Mouse (Mus musculus) gastrocnemius, postnatal 25 days (tissue): Measurements from ENCODE around the gene S1pr5. TPM values are rescaled to one million over a fixed set of nuclear protein-coding genes. Genes with fewer than 3 reads are reported as not detected.
"Not testable (repeated sequence)": the region's sequence is repeated elsewhere in the genome, so short reads cannot be mapped to it uniquely, and the experiment has no call there.

Source experiments
- DNase-seq: peaks from one replicate; pipeline ENCODE4 v3.0.0; 2022
- total RNA-seq, 2 experiments: library from RNA; stranded (reverse); gene quantifications; 1 replicate in 1 of 2; 2 replicates in 1 of 2; pipeline ENCODE4 v1.2.3; 2021

S1pr5 gene
- total RNA-seq, 2 experiments from 2014 or later, result 0.13 to 0.16 TPM

GRCm38 (mm10) chr9:21237368-21238003 lies 10.8 kb downstream of the S1pr5 start:
- DNase-seq, result no peak

GRCm38 (mm10) chr9:21236991-21237367 lies 11.3 kb downstream of the S1pr5 start:
- no peak for DNase-seq

DNA sequence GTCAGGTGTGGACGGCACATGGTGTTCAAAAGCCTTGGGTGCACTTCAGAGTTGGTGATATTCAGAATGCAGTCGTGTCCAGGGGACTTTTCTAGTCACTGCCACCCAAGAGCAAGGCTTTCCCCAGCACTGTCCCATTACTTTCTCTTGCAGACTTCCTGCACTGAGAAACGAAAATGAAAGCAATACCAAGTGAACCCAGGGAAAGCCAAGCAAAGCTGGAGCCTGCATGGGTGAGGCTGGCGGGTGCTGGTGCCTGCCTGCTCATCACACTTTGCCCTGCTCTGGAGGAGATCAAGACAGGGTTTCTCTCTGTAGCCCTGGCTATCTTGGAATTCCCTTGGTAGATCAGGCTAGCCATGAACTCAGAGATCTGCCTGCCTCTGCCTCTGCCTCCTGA lies 12.9 kb downstream of the S1pr5 start:
- DNase-seq, result no peak

- no peak for DNase-seq
Observed at GRCm38 (mm10) chr9:21233805-21234204, 14.4 kb downstream of the S1pr5 start.

- DNase-seq, result no peak
Observed at GRCm38 (mm10) chr9:21233366-21233765, 14.9 kb downstream of the S1pr5 start.

GRCm38 (mm10) chr9:21232867-21233266 lies 15.4 kb downstream of the S1pr5 start:
- no peak for DNase-seq

DNA sequence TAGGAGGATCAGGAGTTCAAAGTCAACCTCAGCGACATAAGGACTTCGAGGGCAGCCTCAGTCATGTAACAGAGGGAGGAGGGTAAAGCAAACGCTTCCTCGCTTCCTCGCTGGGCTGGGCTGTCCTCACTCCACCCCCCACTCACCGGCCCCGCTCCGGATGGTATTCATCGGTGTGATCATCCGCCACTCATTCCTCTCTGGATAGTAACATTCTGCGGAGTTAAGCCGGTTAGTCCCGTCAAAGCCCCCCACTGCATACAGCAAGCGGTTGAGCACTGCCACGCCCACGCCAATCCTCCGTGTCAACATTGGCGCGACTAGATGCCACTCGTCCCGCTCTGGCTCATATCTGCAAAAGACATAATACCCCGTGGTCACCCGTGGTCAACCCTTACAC lies 16.7 kb downstream of the S1pr5 start:
- no peak for DNase-seq

GRCm38 (mm10) chr9:21227342-21227741 lies 20.9 kb downstream of the S1pr5 start:
- no peak for DNase-seq

DNA sequence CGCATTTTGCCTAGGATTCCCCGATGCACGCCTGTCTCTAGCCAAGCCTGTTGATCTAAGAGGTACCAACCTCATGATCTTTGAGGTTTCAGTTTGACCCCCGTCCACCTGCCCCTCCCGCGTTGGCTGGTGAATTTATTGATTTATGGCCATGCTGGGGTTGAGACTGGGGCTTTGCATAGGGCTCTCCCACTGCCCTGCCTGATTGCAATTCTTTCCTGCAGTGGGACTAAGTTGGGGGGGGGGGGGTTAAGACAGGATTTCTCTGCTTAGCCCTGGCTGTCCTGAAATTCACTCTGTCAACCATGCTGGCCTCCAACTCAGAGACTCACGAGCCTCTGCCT lies 22.9 kb downstream of the S1pr5 start:
- no peak for DNase-seq

DNA sequence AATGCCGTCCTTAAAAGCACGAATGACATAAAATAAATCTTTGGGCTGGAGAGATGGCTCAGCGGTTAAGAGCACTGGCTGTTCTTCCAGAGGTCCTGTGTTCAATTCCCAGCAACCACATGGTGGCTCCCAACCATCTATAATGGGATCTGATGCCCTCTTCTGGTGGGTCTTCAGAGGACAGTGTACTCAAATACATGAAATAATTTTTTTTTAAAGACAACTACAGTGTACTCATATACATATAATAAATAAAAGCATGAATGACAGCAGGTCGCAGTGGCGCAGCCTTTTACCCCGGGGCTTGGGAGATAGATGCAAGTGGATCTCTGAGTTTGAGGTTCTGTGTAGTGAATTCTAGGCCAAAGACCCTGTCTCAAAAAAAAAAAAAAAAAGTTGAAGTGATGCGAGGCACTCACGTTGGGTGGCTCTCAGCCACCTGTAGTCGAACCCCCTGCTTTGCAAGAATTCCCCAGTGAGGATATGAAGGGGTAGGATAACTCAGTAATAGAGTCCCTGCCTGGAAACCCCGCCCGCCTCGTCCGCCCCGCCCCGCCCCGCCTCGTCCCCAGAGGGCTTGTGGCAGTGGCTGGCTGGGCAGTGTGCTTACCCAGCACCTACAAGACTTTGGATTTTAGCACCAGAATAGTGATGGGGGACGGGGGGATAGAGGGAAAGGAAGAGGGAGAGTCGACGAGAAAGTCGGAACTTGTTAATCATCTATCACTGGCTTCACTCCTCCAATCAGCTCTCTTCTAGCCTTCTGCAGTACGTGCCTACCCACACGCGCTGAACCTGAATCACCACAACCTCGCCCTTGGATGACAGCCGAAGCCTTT lies 23.4 kb downstream of the S1pr5 start:
- DNase-seq, result no peak

GRCm38 (mm10) chr9:21223906-21224305 lies 24.3 kb downstream of the S1pr5 start:
- no peak for DNase-seq

- not testable (repeated sequence) for DNase-seq
Observed at GRCm38 (mm10) chr9:21223490-21223889, 24.8 kb downstream of the S1pr5 start.

GRCm38 (mm10) chr9:21221383-21221929 lies 26.8 kb downstream of the S1pr5 start:
- DNase-seq, result no peak

- peak; percentile 87 for DNase-seq
Observed at GRCm38 (mm10) chr9:21220490-21221382, 27.5 kb downstream of the S1pr5 start.

GRCm38 (mm10) chr9:21219820-21220219 lies 28.4 kb downstream of the S1pr5 start:
- DNase-seq, result no peak

DNA sequence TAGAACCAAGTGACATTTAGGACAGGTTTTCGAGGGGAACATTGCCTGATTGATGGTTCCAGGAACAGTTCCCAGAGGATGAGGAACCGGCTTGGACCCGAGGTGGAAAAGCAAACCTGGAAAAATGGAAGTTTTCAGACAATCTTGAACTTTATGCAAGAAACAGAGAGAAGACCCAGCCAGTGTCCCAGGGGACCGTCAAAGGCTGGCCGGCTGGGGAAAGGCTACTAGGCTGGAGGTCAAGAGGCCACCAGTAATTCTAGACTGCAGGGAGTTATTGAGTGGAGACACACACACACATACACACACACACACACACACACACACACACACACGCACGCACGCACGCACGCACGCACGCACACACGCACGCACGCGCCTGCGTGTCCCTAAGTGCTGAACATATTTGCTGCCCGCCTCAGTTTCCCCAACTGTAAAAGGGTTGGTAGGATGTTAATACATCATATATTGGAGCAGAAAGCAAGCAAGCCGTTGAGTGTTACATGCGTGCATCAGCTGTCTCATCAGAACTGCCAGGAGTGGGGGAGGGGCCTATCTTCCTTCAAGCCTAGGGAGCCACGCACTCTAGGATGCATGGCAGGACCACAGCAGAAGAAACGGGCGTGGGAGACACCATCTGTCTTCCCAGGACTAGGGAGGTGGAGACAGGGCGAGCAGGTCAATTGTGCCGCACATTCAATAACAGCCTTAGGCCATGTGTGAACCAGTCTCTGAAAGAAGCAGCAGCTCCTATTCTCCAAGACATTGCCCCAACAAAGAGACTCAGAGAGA lies 32.0 kb downstream of the S1pr5 start:
- no peak for DNase-seq

DNA sequence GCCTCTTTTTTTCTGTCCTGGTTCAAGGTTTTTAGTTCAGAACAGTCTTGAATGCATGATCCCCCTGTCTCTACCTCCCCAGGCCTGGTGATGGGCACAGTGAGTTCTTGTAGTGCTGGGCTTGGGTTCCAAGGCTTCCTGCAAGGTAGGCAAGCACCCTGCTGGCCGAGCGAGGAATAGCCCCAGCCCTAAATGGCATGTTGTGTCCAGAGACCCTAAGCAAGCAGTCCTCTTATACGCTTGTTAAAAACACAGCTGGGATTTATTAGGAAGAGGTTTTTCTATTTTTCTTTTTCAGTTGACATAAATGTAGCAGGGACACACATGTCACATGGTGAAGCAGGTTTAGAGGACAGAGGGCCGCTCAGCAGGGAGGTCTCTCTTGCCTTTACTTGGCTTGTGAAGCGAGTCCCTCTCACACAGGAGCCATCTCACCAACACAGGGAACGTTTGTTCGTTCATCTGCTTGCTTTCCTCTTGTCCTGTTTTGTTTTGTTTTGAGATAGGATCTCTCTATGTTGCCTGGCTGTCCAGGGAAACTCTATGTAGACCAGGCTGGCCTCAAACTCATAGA lies 34.5 kb downstream of the S1pr5 start:
- no peak for DNase-seq

GRCm38 (mm10) chr9:21211624-21212023 lies 36.6 kb downstream of the S1pr5 start:
- no peak for DNase-seq

DNA sequence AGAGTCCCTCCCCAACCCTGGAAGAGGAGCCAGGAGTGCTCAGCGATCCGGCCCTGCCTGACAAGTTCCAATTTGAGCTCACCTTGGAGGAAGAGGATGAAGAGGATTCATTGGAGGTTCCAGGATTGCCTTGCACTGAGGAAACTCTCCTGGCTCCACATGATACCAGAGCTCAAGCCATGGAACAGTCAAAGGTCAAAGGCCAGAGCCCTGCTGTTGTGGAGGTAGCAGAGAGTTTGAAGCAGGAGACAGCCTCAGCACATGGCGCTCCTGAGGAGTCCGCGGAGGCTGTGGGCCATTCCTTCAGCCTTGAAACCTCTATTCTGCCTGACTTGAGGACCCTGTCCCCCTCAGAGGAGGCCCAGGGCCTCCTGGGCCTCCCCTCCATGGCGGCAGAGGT lies 37.4 kb downstream of the S1pr5 start:
- no peak for DNase-seq

- DNase-seq, result no peak
Observed at GRCm38 (mm10) chr9:21208626-21209025, 39.6 kb downstream of the S1pr5 start.

GRCm38 (mm10) chr9:21206848-21207247 lies 41.4 kb downstream of the S1pr5 start:
- no peak for DNase-seq
